Mouse (Mus musculus): ENCODE results near the gene Pgp. TPM values are rescaled to one million over a fixed set of nuclear protein-coding genes. Genes with fewer than 3 reads are reported as not detected.

Gene Pgp
- total and polyA plus RNA-seq, 3 experiments: 19.3 to 55.0 TPM; not detected in 1

DNA sequence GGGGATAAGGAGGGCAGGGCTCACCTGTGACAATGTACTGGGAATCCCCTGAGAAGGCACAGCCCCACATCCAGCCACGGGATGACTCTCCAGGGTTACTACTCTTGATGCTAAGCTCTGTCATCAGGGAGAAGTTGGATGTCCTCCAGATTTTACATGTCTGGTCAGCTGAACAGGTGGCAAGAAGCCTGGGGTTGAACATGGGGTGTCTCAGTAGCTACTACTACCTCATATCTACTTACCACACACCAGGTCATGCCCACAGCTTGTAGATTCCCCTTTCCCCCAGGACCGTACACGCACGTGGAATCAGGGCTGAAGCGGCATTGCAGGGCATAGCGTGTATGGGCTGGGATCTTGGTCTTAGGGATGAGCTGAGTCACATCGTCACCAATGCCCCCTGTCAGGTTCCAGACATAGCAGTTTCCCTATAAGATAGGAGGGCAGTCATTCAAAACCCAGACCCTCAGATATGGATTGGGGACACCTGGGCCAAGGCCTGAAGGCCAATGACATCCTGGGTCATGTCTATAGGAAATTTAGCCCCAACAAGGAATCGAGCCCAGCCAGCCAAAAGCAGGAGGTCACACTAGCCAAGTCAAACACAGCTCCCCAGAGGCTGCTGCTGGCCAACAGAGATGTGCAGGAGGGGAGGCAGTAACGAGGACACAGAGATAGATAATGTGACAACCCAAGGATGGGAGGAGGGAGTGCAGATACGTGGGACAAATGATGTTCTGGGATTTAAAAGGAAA, 6.0 kb downstream of the Pgp start:
- peaks cover 23% of the 10 kb centered on the region for H3K79me2 ChIP-seq (ENCODE audit: control insufficient read depth, insufficient read depth, low read length, poor library complexity)
- H3K4me1 ChIP-seq (ENCODE audit: control insufficient read depth in 1 of 2, insufficient read depth in 2 of 2, low read length in 2 of 2): peaks cover 0 to 25% of the 10 kb centered on the region in 2 experiments
- no peak overlapping the region for H3K9ac ChIP-seq (ENCODE audit: control insufficient read depth, low read depth, low read length, poor library complexity, severe bottlenecking)
- no peaks in the 10 kb centered on the region for H3K27me3 ChIP-seq (ENCODE audit: control insufficient read depth in 1 of 2, insufficient read depth in 2 of 2, low read length in 2 of 2)
- TF ChIP-seq ETS1 (IDR thresholded peaks at IDR 0.05; ENCODE audit: low read depth, low read length) (no peak), RCOR1 (IDR thresholded peaks at IDR 0.05; ENCODE audit: low read depth, low read length) (no peak), MXI1 (IDR thresholded peaks at IDR 0.05; ENCODE audit: low read depth, low read length) (no peak), MAX (IDR thresholded peaks at IDR 0.05; ENCODE audit: low read length) (no peak), UBTF (IDR thresholded peaks at IDR 0.05; ENCODE audit: borderline replicate concordance, insufficient read depth, low read depth, low read length) (no peak), TAL1 (IDR thresholded peaks at IDR 0.05; ENCODE audit: low read length) (no peak), E2F4 (IDR thresholded peaks at IDR 0.05; ENCODE audit: borderline replicate concordance, low read depth, low read length) (no peak), MYC (IDR thresholded peaks at IDR 0.05; ENCODE audit: low read depth, low read length) (no peak), EP300 (IDR thresholded peaks at IDR 0.05; ENCODE audit: low read depth in 1 of 2, low read length in 2 of 2) (no peak), CHD1 (IDR thresholded peaks at IDR 0.05; ENCODE audit: low read depth, low read length) (no peak), ZNF384 (IDR thresholded peaks at IDR 0.05; ENCODE audit: low read depth, low read length) (no peak), MAFK (IDR thresholded peaks at IDR 0.05; ENCODE audit: borderline replicate concordance, low read depth, low read length) (no peak), ZC3H11A (IDR thresholded peaks at IDR 0.05; ENCODE audit: low read depth, low read length) (no peak)
- H3K27ac ChIP-seq (ENCODE audit: control insufficient read depth, low read depth, low read length): no peak overlapping the region
- no peaks in the 10 kb centered on the region for H3K9me3 ChIP-seq (replicated peaks; ENCODE audit: insufficient read depth, low read length)
- H3K36me3 ChIP-seq (ENCODE audit: control insufficient read depth in 1 of 2, insufficient read depth in 2 of 2, low read length in 2 of 2): peaks cover 0 to 16% of the 10 kb centered on the region in 2 experiments; a peak in 2 of 4 replicates
- no peak overlapping the region for H3K4me3 ChIP-seq (ENCODE audit: control insufficient read depth in 1 of 2, insufficient read depth in 1 of 2, low read depth in 2 of 2, low read length in 2 of 2)
- no peak for DNase-seq (ENCODE audit: low read depth, low spot score)

DNA sequence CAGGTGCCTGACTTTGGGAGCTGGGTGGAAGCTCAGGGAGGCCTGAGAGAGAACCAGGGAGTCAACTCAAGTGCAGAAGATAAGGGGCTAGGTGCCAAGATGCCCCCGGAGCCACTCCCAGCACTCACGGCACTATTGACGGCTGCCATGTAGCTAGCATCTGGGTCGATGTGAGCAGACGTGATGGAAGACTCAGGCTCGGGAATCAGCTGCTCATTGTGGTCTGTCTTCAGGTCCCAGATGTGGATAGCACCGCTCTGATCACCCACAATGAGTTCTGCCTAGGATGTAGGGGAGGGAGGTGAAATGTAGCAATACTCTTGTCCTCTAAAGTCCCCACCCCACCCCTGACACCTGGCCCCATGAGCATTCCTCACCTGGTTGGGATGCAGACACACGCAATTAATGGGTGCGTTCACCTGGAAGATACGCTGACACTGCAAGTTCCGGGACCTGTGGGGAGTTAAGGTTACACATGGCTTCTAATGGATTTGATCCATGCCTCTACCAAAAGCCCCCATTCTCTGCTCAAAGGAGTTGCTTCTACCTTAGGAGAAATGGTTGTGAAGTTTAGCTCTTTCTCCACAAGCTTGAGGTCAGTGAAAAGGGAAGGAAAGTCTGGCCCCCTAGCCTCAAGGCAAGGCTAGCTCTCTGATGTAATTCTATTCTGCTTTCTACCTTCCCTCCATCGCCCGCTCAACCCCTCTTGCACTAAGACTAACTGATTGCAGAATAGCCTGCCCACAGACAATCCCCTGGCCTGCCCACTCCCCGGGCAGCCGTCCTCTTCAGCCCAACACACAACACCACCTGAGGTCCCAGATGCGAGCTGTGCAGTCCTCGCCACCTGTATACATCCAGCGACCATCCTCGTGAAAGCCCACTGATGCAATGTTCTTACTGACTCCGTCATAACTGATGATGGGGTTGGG, 7.1 kb downstream of the Pgp start:
- Histone ChIP-seq H3K27ac (ENCODE audit: control insufficient read depth, low read depth, low read length) (no peak overlapping the region), H3K79me2 (ENCODE audit: control insufficient read depth, insufficient read depth, low read length, poor library complexity) (peaks cover 11% of the 10 kb centered on the region), H3K9ac (ENCODE audit: control insufficient read depth, low read depth, low read length, poor library complexity, severe bottlenecking) (no peak overlapping the region; the same call in none of the 2 replicates), H3K36me3 (ENCODE audit: control insufficient read depth in 1 of 2, insufficient read depth in 2 of 2, low read length in 2 of 2) (peaks cover 0 to 11% of the 10 kb centered on the region in 2 experiments; a peak in 2 of 4 replicates), H3K27me3 (ENCODE audit: control insufficient read depth in 1 of 2, insufficient read depth in 2 of 2, low read length in 2 of 2) (no peaks in the 10 kb centered on the region), H3K4me3 (ENCODE audit: control insufficient read depth in 1 of 2, insufficient read depth in 1 of 2, low read depth in 2 of 2, low read length in 2 of 2) (0 out of 4 replicates have a peak overlapping the region, but pooled peaks of 1 of the 2 experiments have one; percentile 77), H3K9me3 (replicated peaks; ENCODE audit: insufficient read depth, low read length) (no peaks in the 10 kb centered on the region), H3K4me1 (ENCODE audit: control insufficient read depth in 1 of 2, insufficient read depth in 2 of 2, low read length in 2 of 2) (peaks cover 0 to 18% of the 10 kb centered on the region in 2 experiments; a peak in 3 of 4 replicates)
- peak; percentile 53; the same call in 1 of the 2 replicates for TF ChIP-seq MAFK (IDR thresholded peaks at IDR 0.05; ENCODE audit: borderline replicate concordance, low read depth, low read length)
- TF ChIP-seq MXI1 (IDR thresholded peaks at IDR 0.05; ENCODE audit: low read depth, low read length): no peak
- DNase-seq (ENCODE audit: low read depth, low spot score): no peak

All from MEL (cell line).